15 mouse cellular contexts compared by ENCODE assay signal in genomic region chr19:10829436-10830175, GRCm38 (mm10). TPM values are rescaled to one million over a fixed set of nuclear protein-coding genes. Genes with fewer than 3 reads are reported as not detected.
DNase-seq lines count a peak whose midpoint lies in the region; ATAC-seq lines count a peak whose summit lies in the region.
"Had no signal": no experiment of that assay in that cellular context is flagged by ENCODE, and none has a peak within 500 bp of the region (broad histone marks: within the 10 kb centered on the region; RNA-seq: fewer than 3 reads in every experiment).

Cd6 (minus strand) TSS chr19:10830058.

- ATAC-seq in common myeloid progenitor, adult 5-6 weeks (replicated peaks; ENCODE audit: low read depth, poor library complexity, severe bottlenecking): peak; percentile 34; the same call in 1 of the 2 replicates
- no peak for ATAC-seq in neutrophil, adult 5-6 weeks (ENCODE audit: extremely low read depth, insufficient number of reproducible peaks, low FRiP score, poor library complexity, severe bottlenecking)

- peak; percentile 42 to 49 for DNase-seq in CD8-positive naive resting alpha-beta T cell, adult 2 months (ENCODE audit: low read depth in 2 of 2, low spot score in 2 of 2)
- DNase-seq in thymus, postnatal 25 days: peak; percentile 82
- no peak for DNase-seq in layer of hippocampus, adult 11-12 months (ENCODE audit: low spot score)
- no peak for DNase-seq in urinary bladder, adult 18-20 months (ENCODE audit: low spot score in 2 of 2)
- DNase-seq in kidney, adult 8-10 months: no peak
- DNase-seq: adrenal gland, postnatal 10 days; cerebellum, adult 8-10 months; gastrocnemius, postnatal 10 days; heart, adult 2 months; heart, postnatal 14 days; kidney, adult 2 months; lung, postnatal 36 days; right cerebral cortex, adult 18-20 months had no signal

RNA-seq across cellular contexts. Expression of gene Cd6, which starts in this region (rescaled TPM):
- 0.46 and 0.87 TPM in 2 replicates for total RNA-seq in common myeloid progenitor, adult 5-6 weeks (2017)
- 10.7 and 11.2 TPM in 2 replicates for total RNA-seq in neutrophil, adult 5-6 weeks (2017)

Comparison
In these comparisons a context has a peak if more than half of its experiments do, and no peak if none do; other contexts are left out.
1. Peak in ATAC-seq in common myeloid progenitor, adult 5-6 weeks; RNA of the gene not detected or under 1 TPM.
2. DNase-seq: peak in CD8-positive naive resting alpha-beta T cell, adult 2 months (2 of 2) and thymus, postnatal 25 days (single experiment); none in layer of hippocampus, adult 11-12 months (single experiment), urinary bladder, adult 18-20 months (0 of 2) and kidney, adult 8-10 months (0 of 2).